Mouse (Mus musculus) granulocyte monocyte progenitor cell, adult 5-6 weeks (primary cell): ENCODE results near the gene Vmn1r86. TPM values are rescaled to one million over a fixed set of nuclear protein-coding genes. Genes with fewer than 3 reads are reported as not detected.
"Not testable (repeated sequence)": the region's sequence is repeated elsewhere in the genome, so short reads cannot be mapped to it uniquely, and the experiment has no call there.

Experiments used
- ATAC-seq: replicated peaks from 2 replicates; pipeline ENCODE4 v1.8.0; 2016; ENCODE audit warnings: mild to moderate bottlenecking, moderate TSS enrichment, inconsistent platforms; ENCODE audit not compliant: poor library complexity, severe bottlenecking
- total RNA-seq, 2 experiments: library from RNA; stranded (forward) in 1 of 2; stranded (reverse) in 1 of 2; fragments of 200-712, 200-1000 nt in 1 of 2; fragments of >200 nt in 1 of 2; fragmentation: Nextera tagmentation in 1 of 2; gene quantifications; 2 replicates each; pipeline ENCODE4 v1.2.3; 2014 to 2017

Gene Vmn1r86
- total RNA-seq (2014; fragmentation: Nextera tagmentation): not detected in 2 replicates
- total RNA-seq (2017): not detected in 2 replicates

- ATAC-seq: no peak
Measured at GRCm38 (mm10) chr7:13119817-13120216, at the start of gene Vmn1r86. Gene Vmn1r86, minus strand, starts transcription at chr7:13119917.

DNA sequence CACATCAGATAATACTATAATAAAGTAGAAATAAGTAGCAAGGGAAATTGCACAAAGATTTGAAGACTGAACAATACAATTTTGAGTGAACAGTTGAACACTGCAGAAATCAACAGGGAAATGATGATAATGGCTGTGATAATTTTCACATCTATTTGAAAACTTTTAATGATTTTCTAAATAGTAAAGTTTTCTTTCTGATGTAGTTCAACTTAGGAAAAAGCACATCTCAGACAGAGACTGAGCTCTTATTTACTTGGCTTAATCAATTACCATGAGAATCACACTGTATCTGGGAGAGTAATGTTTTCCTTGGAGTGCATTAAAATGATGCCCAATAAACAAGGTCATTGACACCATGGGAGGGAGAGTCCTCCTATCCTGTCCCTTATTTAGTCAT is 39.6 kb upstream of the Vmn1r86 start, which contains the start of gene Vmn1r88:
Gene Vmn1r88 (plus strand): TSS at position 301 of the 400 bp plus-strand sequence.
- ATAC-seq: no peak

GRCm38 (mm10) chr7:13140057-13140456 is 20.3 kb upstream of the Vmn1r86 start, which contains the start of gene Vmn1r87:
Gene Vmn1r87, minus strand, starts transcription at chr7:13140157.
- ATAC-seq: no peak

GRCm38 (mm10) chr7:13137340-13137739 is 17.6 kb upstream of the Vmn1r86 start:
- no peak for ATAC-seq

GRCm38 (mm10) chr7:13131856-13132255 is 12.1 kb upstream of the Vmn1r86 start:
- no peak for ATAC-seq

DNA sequence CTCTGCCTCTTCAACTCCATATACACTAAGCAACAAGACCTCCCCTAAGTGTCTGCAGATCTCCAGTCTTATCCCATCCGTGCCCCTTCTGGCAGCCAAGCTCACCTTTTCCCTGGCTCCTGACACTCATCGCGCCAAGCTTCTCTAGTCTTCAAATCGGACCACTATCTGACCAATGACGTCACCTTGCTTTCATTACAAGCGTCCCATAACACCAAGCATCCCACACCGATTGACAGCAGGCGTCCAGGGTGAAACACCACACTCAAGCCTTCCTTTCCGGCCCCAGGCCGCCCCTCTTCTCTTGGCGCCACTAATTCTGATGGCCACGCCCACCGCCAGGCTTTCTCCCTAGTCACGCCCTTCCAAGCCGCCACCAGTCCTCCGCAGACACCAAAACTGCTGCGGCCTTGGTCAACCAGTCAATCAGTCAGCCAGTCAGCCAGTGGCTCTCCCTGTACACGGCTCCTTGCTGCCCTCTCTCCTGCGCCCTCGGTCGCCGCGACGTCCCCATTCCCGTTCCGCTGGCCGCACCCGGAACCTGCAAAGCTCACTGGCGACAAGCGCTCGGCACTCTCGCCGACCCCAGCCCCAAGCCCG is 3.9 kb upstream of the Vmn1r86 start:
- ATAC-seq: peak; percentile 100

- ATAC-seq: no peak
Measured at GRCm38 (mm10) chr7:13095073-13095472, 24.6 kb downstream of the Vmn1r86 start, which contains the start of gene Vmn1r85. Gene Vmn1r85, minus strand, starts transcription at chr7:13095173.

GRCm38 (mm10) chr7:13072293-13072692 is 47.4 kb downstream of the Vmn1r86 start:
- no peak for ATAC-seq

DNA sequence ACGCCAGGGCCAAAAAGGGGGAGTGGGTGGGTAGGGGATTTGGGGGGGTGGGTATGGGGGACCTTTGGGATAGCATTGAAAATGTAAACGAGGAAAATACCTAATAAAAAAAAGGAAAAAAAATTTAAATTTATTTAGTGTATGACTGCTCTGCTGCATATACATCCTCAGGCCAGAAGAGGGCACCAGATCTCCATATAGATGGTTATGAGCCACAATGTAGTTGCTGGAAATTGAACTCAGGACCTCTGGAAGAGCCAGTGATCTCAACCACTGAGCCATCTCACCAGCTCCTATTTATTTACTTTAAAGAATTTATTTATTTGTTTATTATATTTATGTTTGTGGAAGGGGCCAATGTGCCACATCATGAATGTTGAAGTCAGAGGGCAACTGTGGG is 56.3 kb downstream of the Vmn1r86 start:
- ATAC-seq: not testable (repeated sequence)

DNA sequence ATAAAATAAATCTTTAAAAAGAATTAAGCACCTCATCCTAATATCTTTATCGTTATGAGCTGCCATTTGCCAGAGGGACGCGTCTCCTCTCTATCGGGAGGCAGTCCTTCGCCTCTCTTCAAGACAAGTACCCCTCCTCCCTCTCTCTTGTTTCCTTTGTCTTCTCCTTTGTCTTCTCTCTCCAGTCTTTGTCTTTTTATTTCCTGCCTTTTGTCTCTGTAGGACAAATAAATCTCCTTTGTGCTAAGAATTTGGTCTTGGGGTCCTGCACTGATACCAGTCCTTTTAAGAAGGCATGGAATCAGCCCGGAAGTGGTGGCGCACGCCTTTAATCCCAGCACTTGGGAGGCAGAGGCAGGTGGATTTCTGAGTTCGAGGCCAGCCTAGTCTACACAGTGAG is 60.2 kb downstream of the Vmn1r86 start:
- ATAC-seq: no peak

DNA sequence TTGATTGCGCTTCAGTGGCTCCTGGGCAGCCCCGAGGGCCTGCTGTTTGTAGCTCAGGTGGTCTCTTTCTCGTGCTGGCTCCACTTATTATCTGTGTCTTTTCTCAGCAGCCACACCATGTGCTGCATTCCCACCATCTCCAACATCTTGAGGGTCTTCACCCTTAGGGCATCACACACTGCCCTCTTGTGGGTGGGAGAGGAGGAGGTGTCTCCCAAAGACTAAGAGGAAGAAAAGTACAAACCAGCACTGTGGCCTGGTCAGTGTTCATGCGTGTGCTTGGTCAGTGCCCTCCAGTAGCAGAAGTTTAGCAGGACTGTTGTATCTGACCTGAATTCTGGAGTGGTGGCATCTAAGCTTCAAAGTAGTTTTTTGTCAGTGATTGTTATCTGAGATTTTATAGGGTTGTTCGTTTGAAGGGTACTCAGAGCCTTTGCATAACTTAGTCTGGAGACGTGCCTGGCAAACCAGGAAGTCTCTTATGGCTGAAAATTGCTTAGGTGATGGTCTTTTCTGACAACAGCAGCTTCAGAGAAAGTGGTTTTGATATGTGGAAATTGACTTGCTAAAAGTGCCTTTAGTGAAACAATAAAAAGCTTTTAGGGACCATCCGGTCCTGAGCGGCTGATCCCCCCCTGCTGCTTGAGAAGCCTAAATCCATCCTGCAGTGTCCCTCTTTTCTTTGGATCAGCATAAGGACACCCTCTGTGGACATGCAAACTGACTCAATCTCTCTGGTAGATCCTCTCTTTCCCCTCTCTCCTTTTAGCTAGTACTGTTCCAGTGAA is 62.6 kb downstream of the Vmn1r86 start:
- no peak for ATAC-seq

DNA sequence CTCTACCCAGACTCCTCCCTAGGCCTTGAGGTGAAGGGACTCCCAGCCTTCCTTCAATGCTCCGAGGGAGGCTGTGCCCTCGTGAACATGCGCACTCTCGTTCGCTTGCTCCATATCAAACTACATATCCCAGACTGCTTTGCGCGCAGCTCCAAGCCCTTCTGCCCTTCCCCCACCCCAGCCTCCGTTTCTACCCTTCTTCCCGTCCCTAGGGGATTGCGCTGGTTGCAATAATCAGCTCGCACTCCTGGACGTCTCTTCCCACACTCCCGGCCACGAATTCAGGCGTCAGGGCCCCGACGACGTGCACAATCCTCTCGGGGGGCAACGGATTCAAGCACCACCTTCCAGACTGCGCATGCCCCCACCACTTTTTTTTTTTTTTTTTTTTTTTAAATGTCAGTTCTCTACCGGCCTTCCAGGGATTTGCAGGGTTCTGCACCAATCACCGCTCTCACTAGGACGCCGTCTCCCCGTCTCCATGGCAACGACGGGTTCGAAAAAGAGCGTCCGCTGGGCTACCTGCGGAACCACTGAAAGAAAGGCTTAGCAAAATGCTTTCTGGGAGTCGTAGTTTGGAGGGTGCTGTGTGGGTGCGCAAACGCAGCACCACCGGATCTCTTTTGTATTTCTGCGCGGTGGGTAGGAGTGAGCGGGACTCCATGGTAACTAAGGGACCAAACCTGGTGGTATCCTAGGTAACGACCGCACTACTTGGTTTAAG is 65.3 kb downstream of the Vmn1r86 start, which contains the start of gene Mzf1:
Gene Mzf1 (minus strand): TSS at position 478 of the 724 bp plus-strand sequence.
- peak; percentile 88 for ATAC-seq

- no peak for ATAC-seq
Measured at GRCm38 (mm10) chr7:13053961-13054286, 65.8 kb downstream of the Vmn1r86 start.

DNA sequence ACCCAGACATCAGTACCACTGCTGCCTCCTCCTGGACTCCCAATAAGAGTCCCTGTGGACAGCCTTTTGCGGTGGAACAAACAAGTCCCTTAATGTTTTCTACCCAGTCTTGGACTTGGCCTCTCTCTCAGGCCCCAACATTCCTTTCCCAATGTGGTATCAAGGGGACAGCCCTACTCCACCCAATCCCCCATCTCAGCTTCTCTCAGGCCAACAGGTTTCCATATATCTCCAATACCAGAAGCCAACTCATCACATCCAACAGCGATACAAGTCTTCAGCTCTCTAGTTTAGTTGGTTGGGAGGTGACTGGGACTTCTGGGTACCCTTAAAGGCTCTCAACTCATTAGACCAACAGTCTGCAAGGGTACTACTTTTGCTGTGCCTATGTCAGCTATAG is 66.2 kb downstream of the Vmn1r86 start:
- no peak for ATAC-seq

DNA sequence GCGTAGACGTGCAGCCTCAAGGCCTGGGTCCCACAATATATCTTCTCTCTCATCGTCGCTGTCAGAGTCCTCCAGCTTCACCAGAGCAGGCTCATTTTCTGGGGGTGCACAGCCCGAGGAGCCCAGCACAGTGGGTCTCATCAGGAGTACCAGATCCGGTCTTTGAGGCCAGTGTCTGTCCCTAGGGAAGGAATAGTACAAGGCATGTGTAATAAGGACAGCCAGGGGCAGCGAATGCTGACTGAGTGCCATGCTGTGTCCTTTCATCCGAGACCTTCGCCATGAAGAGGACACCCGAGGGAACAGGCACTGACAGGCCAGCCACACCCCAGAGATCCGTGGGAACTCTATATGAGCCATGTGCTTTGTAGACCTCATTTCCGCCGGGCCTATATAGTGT is 66.7 kb downstream of the Vmn1r86 start:
- no peak for ATAC-seq

Other genes starting within 250 kb of the Vmn1r86 start
- 3.4 and 3.6 TPM in 2 replicates for gene Zfp128, start 238.7 kb downstream of the Vmn1r86 start, total RNA-seq (2014; fragmentation: Nextera tagmentation)
- 2.5 and 3.1 TPM in 2 replicates for gene Zfp128, start 238.7 kb downstream of the Vmn1r86 start, total RNA-seq (2017)
- gene Zscan22, start 222.1 kb downstream of the Vmn1r86 start, total RNA-seq (2014; fragmentation: Nextera tagmentation): 26.6 and 32.4 TPM in 2 replicates
- gene Zscan22, start 222.1 kb downstream of the Vmn1r86 start, total RNA-seq (2017): 4.8 and 8.1 TPM in 2 replicates
- gene Rps5, start 197.6 kb downstream of the Vmn1r86 start, total RNA-seq (2014; fragmentation: Nextera tagmentation): 2,621 and 2,837 TPM in 2 replicates
- gene Rps5, start 197.6 kb downstream of the Vmn1r86 start, total RNA-seq (2017): 1,142 and 1,421 TPM in 2 replicates
- 0.92 and 0.95 TPM in 2 replicates for gene Rnf225, start 192.5 kb downstream of the Vmn1r86 start, total RNA-seq (2014; fragmentation: Nextera tagmentation)
- gene Rnf225, start 192.5 kb downstream of the Vmn1r86 start, total RNA-seq (2017): 0.26 and 0.88 TPM in 2 replicates
- 5.9 and 8.6 TPM in 2 replicates for gene Zfp324, start 154.1 kb downstream of the Vmn1r86 start, total RNA-seq (2014; fragmentation: Nextera tagmentation)
- gene Zfp324, start 154.1 kb downstream of the Vmn1r86 start, total RNA-seq (2017): 7.6 and 7.8 TPM in 2 replicates
- 5.4 and 9.5 TPM in 2 replicates for gene Zfp446, start 142.1 kb downstream of the Vmn1r86 start, total RNA-seq (2014; fragmentation: Nextera tagmentation)
- gene Zfp446, start 142.1 kb downstream of the Vmn1r86 start, total RNA-seq (2017): 3.0 and 4.0 TPM in 2 replicates
- gene Slc27a5, start 121.7 kb downstream of the Vmn1r86 start, total RNA-seq (2014; fragmentation: Nextera tagmentation): not detected in 2 replicates
- gene Slc27a5, start 121.7 kb downstream of the Vmn1r86 start, total RNA-seq (2017): not detected in 2 replicates
- 599 and 728 TPM in 2 replicates for gene Trim28, start 120.8 kb downstream of the Vmn1r86 start, total RNA-seq (2014; fragmentation: Nextera tagmentation)
- 489 and 493 TPM in 2 replicates for gene Trim28, start 120.8 kb downstream of the Vmn1r86 start, total RNA-seq (2017)
- gene Zbtb45, start 109.9 kb downstream of the Vmn1r86 start, total RNA-seq (2014; fragmentation: Nextera tagmentation): 8.5 and 19.8 TPM in 2 replicates
- 4.9 and 11.9 TPM in 2 replicates for gene Zbtb45, start 109.9 kb downstream of the Vmn1r86 start, total RNA-seq (2017)
- gene Chmp2a, start 85.1 kb downstream of the Vmn1r86 start, total RNA-seq (2014; fragmentation: Nextera tagmentation): 117 and 163 TPM in 2 replicates
- 162 and 196 TPM in 2 replicates for gene Chmp2a, start 85.1 kb downstream of the Vmn1r86 start, total RNA-seq (2017)
- 196 and 197 TPM in 2 replicates for gene Ube2m, start 81.6 kb downstream of the Vmn1r86 start, total RNA-seq (2014; fragmentation: Nextera tagmentation)
- gene Ube2m, start 81.6 kb downstream of the Vmn1r86 start, total RNA-seq (2017): 126 and 132 TPM in 2 replicates
- gene Mzf1, start 65.2 kb downstream of the Vmn1r86 start, total RNA-seq (2014; fragmentation: Nextera tagmentation): 0.43 TPM in 1 of 2 replicates, not detected in the other
- 0.30 and 0.57 TPM in 2 replicates for gene Mzf1, start 65.2 kb downstream of the Vmn1r86 start, total RNA-seq (2017)
- not detected in 2 replicates for gene Vmn1r85, start 24.7 kb downstream of the Vmn1r86 start, total RNA-seq (2014; fragmentation: Nextera tagmentation)
- gene Vmn1r85, start 24.7 kb downstream of the Vmn1r86 start, total RNA-seq (2017): not detected in 2 replicates
- gene Vmn1r87, start 20.2 kb upstream of the Vmn1r86 start, total RNA-seq (2014; fragmentation: Nextera tagmentation): not detected in 2 replicates
- gene Vmn1r87, start 20.2 kb upstream of the Vmn1r86 start, total RNA-seq (2017): not detected in 2 replicates
- 0.26 TPM in 1 of 2 replicates, not detected in the other for gene Vmn1r88, start 39.7 kb upstream of the Vmn1r86 start, total RNA-seq (2014; fragmentation: Nextera tagmentation)
- gene Vmn1r88, start 39.7 kb upstream of the Vmn1r86 start, total RNA-seq (2017): not detected in 2 replicates
- gene Vmn1r89, start 93.1 kb upstream of the Vmn1r86 start, total RNA-seq (2014; fragmentation: Nextera tagmentation): not detected in 2 replicates
- not detected in 2 replicates for gene Vmn1r89, start 93.1 kb upstream of the Vmn1r86 start, total RNA-seq (2017)
- gene Lig1, start 157.4 kb upstream of the Vmn1r86 start, total RNA-seq (2014; fragmentation: Nextera tagmentation): 152 and 196 TPM in 2 replicates
- gene Lig1, start 157.4 kb upstream of the Vmn1r86 start, total RNA-seq (2017): 70.0 and 89.5 TPM in 2 replicates
- gene Zswim9, start 158.8 kb upstream of the Vmn1r86 start, total RNA-seq (2014; fragmentation: Nextera tagmentation): 3.4 and 5.8 TPM in 2 replicates
- 1.9 and 3.8 TPM in 2 replicates for gene Zswim9, start 158.8 kb upstream of the Vmn1r86 start, total RNA-seq (2017)
- 2.1 TPM in 1 of 2 replicates, not detected in the other for gene Pla2g4c, start 204.7 kb upstream of the Vmn1r86 start, total RNA-seq (2014; fragmentation: Nextera tagmentation)
- 0.60 TPM in 1 of 2 replicates, not detected in the other for gene Pla2g4c, start 204.7 kb upstream of the Vmn1r86 start, total RNA-seq (2017)